Mouse (Mus musculus) MEL (cell line): ENCODE data around the gene Il27. TPM values are rescaled to one million over a fixed set of nuclear protein-coding genes. Genes with fewer than 3 reads are reported as not detected.

Source experiments
- DNase-seq: peaks from one replicate; pipeline ENCODE4 v3.0.0; 2011; ENCODE audit warnings: low read depth, low spot score
- H3K27ac ChIP-seq: 2 replicates; pipeline ENCODE4 v1.5.1; 2012; ENCODE audit warnings: low read depth, mild to moderate bottlenecking, control low read depth, low read length, moderate library complexity; ENCODE audit not compliant: control insufficient read depth
- H3K27me3 ChIP-seq, 2 experiments: fragments of 150-350 bp in 1 of 2; sonication (generic) in 1 of 2; 2 replicates each; pipeline ENCODE4 v1.6.1; 2012; ENCODE audit warnings: low read length in 2 of 2, mild to moderate bottlenecking in 2 of 2, improper control_type of control experiment in 1 of 2, moderate library complexity in 1 of 2; ENCODE audit not compliant: insufficient read depth in 2 of 2, control insufficient read depth in 1 of 2
- H3K36me3 ChIP-seq, 2 experiments: 2 replicates each; pipeline ENCODE4 v1.6.1; 2012 to 2014; ENCODE audit warnings: low read length in 2 of 2, improper control_type of control experiment in 1 of 2, inconsistent platforms in 1 of 2, mild to moderate bottlenecking in 1 of 2; ENCODE audit not compliant: insufficient read depth in 2 of 2, control insufficient read depth in 1 of 2
- H3K4me1 ChIP-seq, 2 experiments: fragments of 150-350 bp in 1 of 2; sonication (generic) in 1 of 2; 2 replicates each; pipeline ENCODE4 v1.6.1; 2012; ENCODE audit warnings: low read length in 2 of 2, improper control_type of control experiment in 1 of 2, mild to moderate bottlenecking in 1 of 2; ENCODE audit not compliant: insufficient read depth in 2 of 2, control insufficient read depth in 1 of 2
- H3K4me3 ChIP-seq, 2 experiments: fragments of 150-350 bp in 1 of 2; sonication (generic) in 1 of 2; 2 replicates each; pipeline ENCODE4 v1.5.1; 2012; ENCODE audit warnings: low read depth in 2 of 2, low read length in 2 of 2, mild to moderate bottlenecking in 2 of 2, moderate library complexity in 2 of 2, control low read depth in 1 of 2, improper control_type of control experiment in 1 of 2; ENCODE audit not compliant: control insufficient read depth in 1 of 2, insufficient read depth in 1 of 2
- H3K79me2 ChIP-seq: 2 replicates; pipeline ENCODE4 v1.6.1; 2012; ENCODE audit warnings: mild to moderate bottlenecking, low read length, moderate library complexity; ENCODE audit not compliant: control insufficient read depth, poor library complexity, insufficient read depth
- H3K9ac ChIP-seq: 2 replicates; pipeline ENCODE4 v1.6.1; 2012; ENCODE audit warnings: low read depth, mild to moderate bottlenecking, control low read depth, low read length, moderate library complexity; ENCODE audit not compliant: control insufficient read depth, poor library complexity, severe bottlenecking
- H3K9me3 ChIP-seq: fragments of 150-350 bp; sonication (generic); replicated peaks from 2 replicates; pipeline ENCODE4 v1.6.1; 2012; ENCODE audit warnings: mild to moderate bottlenecking, low read length, improper control_type of control experiment, moderate library complexity; ENCODE audit not compliant: insufficient read depth
- EP300 ChIP-seq, 2 experiments: IDR thresholded peaks; 2 replicates each; pipeline ENCODE4 v1.6.1; 2011; ENCODE audit warnings: improper control_type of control experiment in 2 of 2, low read length in 2 of 2, low read depth in 1 of 2, mild to moderate bottlenecking in 1 of 2
- GABPA ChIP-seq: IDR thresholded peaks from 2 replicates; pipeline ENCODE4 v1.6.1; 2012; ENCODE audit warnings: low read depth, mild to moderate bottlenecking, inconsistent platforms, low read length, improper control_type of control experiment, moderate library complexity
- GATA1 ChIP-seq: IDR thresholded peaks from 2 replicates; pipeline ENCODE4 v1.6.1; 2011; ENCODE audit warnings: low read depth, low read length, improper control_type of control experiment
- MAX ChIP-seq: IDR thresholded peaks from 2 replicates; pipeline ENCODE4 v1.6.1; 2011; ENCODE audit warnings: low read length, improper control_type of control experiment
- NELFE ChIP-seq: IDR thresholded peaks from 2 replicates; pipeline ENCODE4 v1.6.1; 2011; ENCODE audit warnings: low read depth, low read length, improper control_type of control experiment
- NRF1 ChIP-seq: IDR thresholded peaks from 2 replicates; pipeline ENCODE4 v1.6.1; 2014; ENCODE audit warnings: low read depth, mild to moderate bottlenecking, inconsistent platforms, low read length, improper control_type of control experiment, moderate library complexity; ENCODE audit not compliant: poor library complexity, insufficient read depth, severe bottlenecking
- POLR2A ChIP-seq, 2 experiments: IDR thresholded peaks; 2 replicates each; pipeline ENCODE4 v1.6.1; 2011 to 2012; ENCODE audit warnings: low read length in 2 of 2, mild to moderate bottlenecking in 2 of 2, control low read depth in 1 of 2, improper control_type of control experiment in 1 of 2, low read depth in 1 of 2, moderate library complexity in 1 of 2; ENCODE audit not compliant: control insufficient read depth in 1 of 2, insufficient read depth in 1 of 2, poor library complexity in 1 of 2
- POLR2AphosphoS2 ChIP-seq: IDR thresholded peaks from 2 replicates; pipeline ENCODE4 v1.6.1; 2011; ENCODE audit warnings: low read length, improper control_type of control experiment
- RCOR1 ChIP-seq: IDR thresholded peaks from 2 replicates; pipeline ENCODE4 v1.6.1; 2012; ENCODE audit warnings: low read depth, mild to moderate bottlenecking, inconsistent platforms, low read length, improper control_type of control experiment
- TAL1 ChIP-seq: IDR thresholded peaks from 2 replicates; pipeline ENCODE4 v1.6.1; 2012; ENCODE audit warnings: mild to moderate bottlenecking, inconsistent platforms, low read length, moderate library complexity, mixed read lengths
- TBP ChIP-seq: IDR thresholded peaks from 2 replicates; pipeline ENCODE4 v1.8.0; 2011; ENCODE audit warnings: low read depth, low read length, improper control_type of control experiment
- USF2 ChIP-seq, 2 experiments: IDR thresholded peaks; 2 replicates each; pipeline ENCODE4 v1.6.1; 2011 to 2012; ENCODE audit warnings: improper control_type of control experiment in 2 of 2, low read length in 2 of 2, borderline replicate concordance in 1 of 2, inconsistent platforms in 1 of 2, low read depth in 1 of 2, mild to moderate bottlenecking in 1 of 2; ENCODE audit not compliant: insufficient read depth in 1 of 2
- ZC3H11A ChIP-seq: IDR thresholded peaks from 2 replicates; pipeline ENCODE4 v1.6.1; 2012; ENCODE audit warnings: low read depth, mild to moderate bottlenecking, inconsistent platforms, low read length, improper control_type of control experiment
- ZNF384 ChIP-seq: IDR thresholded peaks from 2 replicates; pipeline ENCODE4 v1.6.1; 2012; ENCODE audit warnings: low read depth, mild to moderate bottlenecking, inconsistent platforms, low read length, improper control_type of control experiment
- polyA plus RNA-seq, 2 experiments: library from polyadenylated mRNA; stranded (reverse) in 1 of 2; unstranded in 1 of 2; fragments of >175 nt in 1 of 2; fragments of >200 nt in 1 of 2; gene quantifications; 2 replicates each; pipeline versions ENCODE4 v1.2.1 to v1.2.4; 2012; ENCODE audit warnings: low replicate concordance in 2 of 2, low read depth in 1 of 2; ENCODE audit not compliant: insufficient read length in 2 of 2, insufficient read depth in 1 of 2, missing spikeins in 1 of 2
- total RNA-seq: library from RNA; depleted of rRNA; stranded (reverse); fragments of 300-350 nt; gene quantifications from 2 replicates; pipeline ENCODE4 v1.2.3, GENCODE M21; 2012; rRNA removed

The Il27 gene
- total RNA-seq (not detected in 2 replicates), polyA plus RNA-seq (under 1 TPM in 1 of 2 experiments, not detected in 1; 0.07 TPM)

- Histone ChIP-seq H3K9ac (no peak within 1 kb of the TSS), H3K4me1 (peaks cover 4 to 8% of the 10 kb centered on the region in 2 experiments; a peak in 3 of 4 replicates), H3K9me3 (no peaks in the 10 kb centered on the region), H3K27me3 (peaks cover 0 to 3% of the 10 kb centered on the region in 2 experiments; a peak in 2 of 4 replicates), H3K79me2 (no peaks in the 10 kb centered on the region), H3K27ac (no peak within 1 kb of the TSS), H3K4me3 (no peak within 1 kb of the TSS), H3K36me3 (peaks cover 0 to 7% of the 10 kb centered on the region in 2 experiments; a peak in 2 of 4 replicates)
- no peak for TF ChIP-seq USF2 (IDR thresholded peaks at IDR 0.05; ENCODE audit: borderline replicate concordance in 1 of 2, insufficient read depth in 1 of 2, low read depth in 1 of 2, low read length in 2 of 2)
- TF ChIP-seq NRF1: no peak
- TF ChIP-seq NELFE: no peak
- TF ChIP-seq MAX: no peak
- TF ChIP-seq EP300 (IDR thresholded peaks at IDR 0.05; ENCODE audit: low read depth in 1 of 2, low read length in 2 of 2): no peak
- TF ChIP-seq RCOR1: no peak
- TF ChIP-seq POLR2A (IDR thresholded peaks at IDR 0.05; ENCODE audit: control insufficient read depth in 1 of 2, insufficient read depth in 1 of 2, low read depth in 1 of 2, low read length in 2 of 2, poor library complexity in 1 of 2): no peak
- no peak for TF ChIP-seq TAL1
- TF ChIP-seq POLR2AphosphoS2: no peak
- TF ChIP-seq GABPA: no peak
- no peak for TF ChIP-seq ZC3H11A
- TF ChIP-seq ZNF384: no peak
- no peak for DNase-seq
Observed at GRCm38 (mm10) chr7:126594862-126595561, at the start of gene Il27. Il27 (minus strand) TSS chr7:126594941.

GRCm38 (mm10) chr7:126644345-126644744 lies 49.6 kb upstream of the Il27 start:
- Histone ChIP-seq H3K79me2 (peaks cover 1% of the 10 kb centered on the region; the same call in 1 of the 2 replicates), H3K9me3 (no peaks in the 10 kb centered on the region), H3K9ac (no peak overlapping the region), H3K27me3 (no peaks in the 10 kb centered on the region), H3K4me3 (no peak overlapping the region), H3K4me1 (peaks cover 0 to 16% of the 10 kb centered on the region in 2 experiments; a peak in 3 of 4 replicates), H3K27ac (no peak overlapping the region), H3K36me3 (peaks cover 0 to 10% of the 10 kb centered on the region in 2 experiments; a peak in 2 of 4 replicates)
- no peak for DNase-seq
- TF ChIP-seq GATA1 (no peak), TBP (peak; percentile 88)
